Mouse (Mus musculus): ENCODE data around the gene Srcin1.
A peak's percentile ranks its signal among the peaks of the same experiment; 100 is the strongest.

Gene Srcin1

GRCm38 (mm10) chr11:97499865-97500719 is 75.9 kb downstream of the Srcin1 start, which contains the start of gene 4933428G20Rik:
Gene 4933428G20Rik, minus strand, starts transcription at chr11:97500340.
- DNase-seq, result no peak

- no peak for DNase-seq
Measured at GRCm38 (mm10) chr11:97497543-97497942, 78.4 kb downstream of the Srcin1 start.

- DNase-seq, result no peak
Measured at GRCm38 (mm10) chr11:97492836-97493235, 83.2 kb downstream of the Srcin1 start.

GRCm38 (mm10) chr11:97491640-97492039 is 84.3 kb downstream of the Srcin1 start:
- DNase-seq, result no peak

GRCm38 (mm10) chr11:97489589-97490324 is 86.2 kb downstream of the Srcin1 start:
- peak; percentile 80 for DNase-seq

GRCm38 (mm10) chr11:97487656-97488055 is 88.3 kb downstream of the Srcin1 start:
- DNase-seq, result no peak

- DNase-seq, result no peak
Measured at GRCm38 (mm10) chr11:97485661-97486060, 90.3 kb downstream of the Srcin1 start.

GRCm38 (mm10) chr11:97479824-97480223 is 96.2 kb downstream of the Srcin1 start:
- no peak for DNase-seq

- DNase-seq, result no peak
Measured at GRCm38 (mm10) chr11:97479085-97479484, 96.9 kb downstream of the Srcin1 start.

GRCm38 (mm10) chr11:97478345-97478744 is 97.6 kb downstream of the Srcin1 start:
- no peak for DNase-seq

GRCm38 (mm10) chr11:97477431-97477830 is 98.6 kb downstream of the Srcin1 start:
- no peak for DNase-seq

- peak; percentile 80 for DNase-seq
Measured at GRCm38 (mm10) chr11:97476334-97477095, 99.5 kb downstream of the Srcin1 start.

GRCm38 (mm10) chr11:97471276-97471675 is 104.7 kb downstream of the Srcin1 start:
- no peak for DNase-seq

- DNase-seq, result no peak
Measured at GRCm38 (mm10) chr11:97469828-97470227, 106.2 kb downstream of the Srcin1 start.

GRCm38 (mm10) chr11:97468639-97469287 is 107.2 kb downstream of the Srcin1 start:
- peak; percentile 92 for DNase-seq

GRCm38 (mm10) chr11:97466444-97467160 is 109.4 kb downstream of the Srcin1 start:
- no peak for DNase-seq

- no peak for DNase-seq
Measured at GRCm38 (mm10) chr11:97465957-97466356, 110.0 kb downstream of the Srcin1 start.

GRCm38 (mm10) chr11:97463991-97464390 is 112.0 kb downstream of the Srcin1 start:
- no peak for DNase-seq

- no peak for DNase-seq
Measured at GRCm38 (mm10) chr11:97463166-97463565, 112.8 kb downstream of the Srcin1 start.

- no peak for DNase-seq
Measured at GRCm38 (mm10) chr11:97462538-97462937, 113.4 kb downstream of the Srcin1 start.

- no peak for DNase-seq
Measured at GRCm38 (mm10) chr11:97461307-97461820, 114.6 kb downstream of the Srcin1 start.

Measured in lung, postnatal 36 days (tissue).